Mouse (Mus musculus) cerebellum, adult 9-11 months (tissue): ENCODE results near the gene Fam124a.
"Not testable (repeated sequence)": the region's sequence is repeated elsewhere in the genome, so short reads cannot be mapped to it uniquely, and the experiment has no call there.

Experiments used
- DNase-seq: peaks from one replicate; pipeline ENCODE4 v3.0.0; 2022

Fam124a gene

DNA sequence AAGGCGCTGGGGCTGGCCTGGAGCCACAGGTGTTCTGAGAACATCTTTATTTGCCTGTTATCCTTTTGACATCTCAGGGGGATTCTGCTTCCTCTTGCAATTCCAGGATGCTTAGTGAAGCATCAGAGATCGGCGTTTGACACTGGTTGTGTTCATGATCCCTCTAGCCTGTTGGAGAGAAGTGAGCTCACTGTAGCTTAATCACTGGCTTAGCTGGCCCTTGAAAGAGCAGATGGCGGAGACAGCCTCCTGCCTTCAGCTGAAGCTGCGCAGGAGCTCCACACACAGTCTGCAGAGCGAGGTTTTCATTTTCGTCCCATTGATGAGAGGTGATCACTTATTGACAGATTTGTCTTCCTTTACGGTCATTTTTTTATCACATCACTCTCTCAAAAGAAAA lies 20.3 kb downstream of the Fam124a start:
- peak; percentile 22 for DNase-seq

DNA sequence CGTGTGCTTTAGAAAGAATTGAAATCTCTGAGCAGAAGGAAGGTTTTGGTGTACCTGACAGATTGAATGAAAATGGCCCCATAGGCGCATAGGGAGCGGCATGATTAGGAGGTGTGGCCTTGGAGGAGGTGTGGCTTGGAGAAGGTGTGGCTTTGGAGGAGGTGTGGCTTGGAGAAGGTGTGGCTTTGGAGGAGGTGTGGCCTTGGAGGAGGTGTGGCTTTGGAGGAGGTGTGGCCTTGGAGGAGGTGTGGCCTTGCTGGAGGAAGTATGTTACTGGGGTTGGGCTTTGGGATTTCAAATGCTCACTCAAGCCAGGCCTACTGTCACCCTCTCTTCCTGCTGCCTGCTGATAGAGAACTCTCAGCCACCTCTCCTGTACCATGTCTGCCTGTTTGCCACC lies 25.4 kb downstream of the Fam124a start:
- DNase-seq = no peak

DNA sequence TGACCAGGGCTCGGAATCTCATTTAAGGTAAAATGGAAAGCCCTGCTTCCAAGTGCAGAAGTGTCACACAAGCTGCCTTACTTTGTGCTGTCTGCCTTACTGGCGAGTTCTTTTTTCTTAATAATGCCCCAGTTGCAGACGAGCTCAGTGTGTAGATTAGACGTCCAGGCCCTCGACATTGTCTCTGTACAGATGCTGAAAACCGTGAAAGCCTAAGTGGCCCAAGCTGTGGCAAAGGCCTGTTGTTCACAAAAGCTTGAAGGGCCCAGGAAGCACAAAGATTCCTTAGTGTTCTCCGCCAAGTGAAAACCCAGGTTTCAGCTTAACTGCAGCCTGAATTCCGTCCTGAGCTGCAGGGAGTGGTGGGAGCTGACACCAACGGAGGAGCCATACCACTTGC lies 26.2 kb downstream of the Fam124a start:
- DNase-seq = no peak

DNA sequence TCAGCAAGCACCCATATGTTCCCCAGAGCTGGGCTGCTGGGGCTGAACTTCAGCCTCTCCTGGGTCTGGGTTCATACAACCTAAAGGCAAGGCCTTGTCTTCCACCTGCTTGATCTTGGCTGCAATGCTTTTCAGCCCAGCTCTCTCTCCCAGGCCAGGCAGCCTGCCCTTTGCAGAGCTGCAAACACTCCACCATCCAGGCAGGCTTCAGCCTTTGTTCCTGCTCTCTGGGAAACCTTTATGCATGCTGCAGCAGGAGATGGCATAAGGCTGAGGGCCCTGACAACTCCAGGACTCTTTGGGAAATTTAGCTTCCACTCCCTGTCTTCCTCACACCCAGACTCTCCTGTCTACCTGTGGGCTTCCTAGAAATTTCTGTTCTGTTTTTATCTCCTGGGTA lies 29.1 kb downstream of the Fam124a start:
- DNase-seq = no peak

DNA sequence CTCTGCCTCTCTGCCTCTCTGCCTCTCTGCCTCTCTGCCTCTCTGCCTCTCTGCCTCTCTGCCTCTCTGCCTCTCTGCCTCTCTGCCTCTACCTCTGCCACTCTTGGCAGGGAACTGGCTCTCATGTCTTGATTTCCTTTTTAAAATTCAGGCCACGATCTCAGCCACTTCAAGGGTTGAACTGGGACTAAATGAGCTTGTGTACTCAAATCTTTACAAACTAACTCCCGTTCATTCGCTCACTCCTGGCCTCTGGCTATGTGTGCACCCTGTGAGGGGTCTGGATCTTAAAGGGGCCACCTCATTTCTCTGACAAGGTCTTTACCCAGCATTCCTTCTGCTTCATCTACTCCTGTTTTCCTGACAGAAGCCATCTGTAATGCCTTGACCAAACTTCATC lies 29.8 kb downstream of the Fam124a start:
- no peak for DNase-seq

DNA sequence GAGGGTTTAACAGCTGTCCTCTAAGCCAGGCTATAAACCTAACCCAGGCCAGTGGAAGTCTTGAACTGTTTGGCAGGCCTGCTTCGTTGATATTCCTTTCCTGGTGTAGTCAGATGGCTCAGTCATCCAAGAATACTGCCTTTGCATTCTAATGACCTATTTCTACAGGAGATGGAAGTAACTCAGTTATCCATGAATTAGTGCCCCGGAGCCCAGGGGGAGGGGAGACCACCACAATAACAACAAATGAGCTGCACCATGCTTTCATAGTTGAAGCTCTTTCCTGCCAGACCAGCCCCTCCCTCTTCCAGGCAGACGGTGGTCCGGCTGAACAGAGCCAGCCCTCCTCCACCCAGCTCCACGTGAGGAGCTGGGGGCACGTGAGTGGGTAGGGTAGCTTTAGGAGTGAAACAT lies 44.6 kb downstream of the Fam124a start:
- no peak for DNase-seq

DNA sequence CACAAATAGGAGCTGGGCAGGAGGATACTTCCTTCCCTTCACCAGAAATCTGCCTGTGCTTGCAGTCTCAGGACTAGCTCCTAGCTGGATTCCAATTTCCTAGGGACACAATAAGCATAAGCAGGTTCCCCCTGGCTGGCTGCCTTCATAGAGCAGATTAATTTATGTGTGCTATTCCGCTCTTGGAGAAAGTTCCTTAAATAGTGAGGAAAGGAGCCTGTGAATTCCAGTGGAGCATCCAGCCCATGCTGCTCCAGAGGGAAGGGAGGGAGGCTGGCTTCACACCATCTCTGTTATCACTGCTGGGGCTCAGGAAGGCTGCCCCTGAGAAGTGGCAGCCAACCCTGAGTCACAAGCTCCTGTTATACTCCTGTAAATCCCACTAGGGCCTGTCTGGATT lies 46.7 kb downstream of the Fam124a start:
- DNase-seq = no peak

DNA sequence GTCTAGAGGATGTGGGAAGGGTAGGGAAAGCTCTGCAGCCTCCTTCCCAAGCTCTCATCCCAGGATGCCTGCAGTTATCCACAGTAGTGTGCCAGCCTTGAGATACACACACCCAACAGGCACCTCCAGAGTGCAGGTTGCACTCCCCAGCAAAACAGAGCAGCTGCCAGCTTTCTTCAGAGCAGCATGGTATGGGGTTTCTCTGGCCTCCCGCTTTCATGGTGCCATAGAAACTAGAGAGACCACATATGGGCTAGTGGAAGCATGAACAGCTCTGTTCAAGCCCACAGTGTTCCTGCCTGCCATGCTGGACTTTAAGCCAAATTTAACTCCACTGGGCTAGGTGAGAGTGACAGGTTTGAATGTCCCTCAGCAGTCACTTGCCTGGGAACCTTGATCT lies 47.3 kb downstream of the Fam124a start:
- DNase-seq = peak; percentile 11

DNA sequence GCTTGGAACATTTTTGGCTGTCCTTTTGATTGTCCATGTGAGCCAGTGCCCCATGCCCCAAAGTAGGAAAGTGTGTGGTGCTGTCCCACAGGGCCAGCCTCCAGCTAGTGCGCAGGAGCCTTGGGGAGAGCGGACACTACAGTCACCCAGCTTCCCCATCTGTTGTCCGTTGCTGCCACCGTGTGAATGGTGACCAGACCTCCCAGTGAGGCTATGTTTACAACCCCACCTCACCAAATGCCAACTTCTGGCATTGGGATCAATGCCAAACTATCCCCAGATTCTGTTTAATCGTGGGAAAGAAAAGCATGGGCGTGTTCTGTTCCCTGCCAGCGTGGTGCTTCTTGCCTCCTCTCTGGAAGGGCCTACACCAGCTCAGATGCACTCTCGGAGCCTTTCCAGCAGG lies 52.3 kb downstream of the Fam124a start:
- DNase-seq = peak; percentile 33

DNA sequence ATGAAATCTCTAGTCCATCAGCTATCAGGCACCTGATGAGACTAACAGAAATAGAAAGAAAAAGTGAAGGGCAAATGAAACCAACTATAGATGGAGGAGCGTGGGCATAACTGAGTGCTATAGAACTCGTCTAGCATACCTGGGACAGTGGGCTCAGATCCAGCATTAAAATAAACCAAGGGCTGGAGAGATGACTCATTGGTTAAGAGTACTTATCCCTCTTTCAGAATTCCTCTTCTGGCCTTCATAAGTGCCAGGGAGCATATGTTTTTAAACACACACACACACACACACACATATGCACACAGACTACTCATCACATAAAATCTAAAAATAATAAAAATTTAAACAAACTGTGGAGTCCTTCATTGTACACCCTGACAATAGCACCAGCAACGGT lies 54.4 kb downstream of the Fam124a start:
- no peak for DNase-seq

DNA sequence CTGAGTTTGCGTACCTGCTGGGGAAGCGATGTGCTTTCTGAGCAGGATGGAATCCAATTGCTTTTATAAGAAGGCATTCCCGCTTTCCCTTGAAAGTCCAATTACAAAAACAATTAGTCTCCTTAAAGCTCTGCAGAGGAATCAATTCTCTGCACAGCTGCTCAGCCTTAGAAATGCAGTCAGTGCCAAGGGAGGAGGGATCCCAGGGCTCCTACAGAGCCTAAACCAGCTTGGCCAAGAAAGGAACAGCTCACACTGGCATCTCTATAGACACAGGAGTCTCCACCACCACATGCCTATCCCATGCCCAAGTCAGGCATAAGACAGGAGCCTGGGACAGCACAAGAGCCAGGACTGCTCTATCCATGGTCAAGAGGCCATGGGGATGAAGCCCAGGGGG lies 66.9 kb downstream of the Fam124a start:
- no peak for DNase-seq

DNA sequence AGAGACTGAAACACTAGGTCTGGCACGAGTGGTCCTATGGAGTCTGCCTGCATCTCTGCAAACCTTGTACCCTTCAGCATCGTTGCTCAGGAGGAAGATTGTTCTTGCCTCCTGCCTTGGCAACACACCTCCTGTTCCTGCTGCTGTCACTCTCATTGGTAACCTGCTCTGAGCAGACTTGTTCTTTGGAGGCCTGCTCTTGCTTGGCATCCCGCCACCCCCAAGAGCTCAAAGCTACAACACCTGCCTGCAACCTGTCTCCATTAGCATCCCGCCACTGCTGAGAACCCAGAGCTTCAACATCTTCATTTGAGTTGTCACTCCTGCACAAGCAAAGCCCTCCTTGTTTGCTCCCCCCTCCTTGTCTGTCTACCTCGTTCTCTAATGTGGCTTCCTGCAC lies 72.4 kb downstream of the Fam124a start:
- DNase-seq = peak; percentile 91

DNA sequence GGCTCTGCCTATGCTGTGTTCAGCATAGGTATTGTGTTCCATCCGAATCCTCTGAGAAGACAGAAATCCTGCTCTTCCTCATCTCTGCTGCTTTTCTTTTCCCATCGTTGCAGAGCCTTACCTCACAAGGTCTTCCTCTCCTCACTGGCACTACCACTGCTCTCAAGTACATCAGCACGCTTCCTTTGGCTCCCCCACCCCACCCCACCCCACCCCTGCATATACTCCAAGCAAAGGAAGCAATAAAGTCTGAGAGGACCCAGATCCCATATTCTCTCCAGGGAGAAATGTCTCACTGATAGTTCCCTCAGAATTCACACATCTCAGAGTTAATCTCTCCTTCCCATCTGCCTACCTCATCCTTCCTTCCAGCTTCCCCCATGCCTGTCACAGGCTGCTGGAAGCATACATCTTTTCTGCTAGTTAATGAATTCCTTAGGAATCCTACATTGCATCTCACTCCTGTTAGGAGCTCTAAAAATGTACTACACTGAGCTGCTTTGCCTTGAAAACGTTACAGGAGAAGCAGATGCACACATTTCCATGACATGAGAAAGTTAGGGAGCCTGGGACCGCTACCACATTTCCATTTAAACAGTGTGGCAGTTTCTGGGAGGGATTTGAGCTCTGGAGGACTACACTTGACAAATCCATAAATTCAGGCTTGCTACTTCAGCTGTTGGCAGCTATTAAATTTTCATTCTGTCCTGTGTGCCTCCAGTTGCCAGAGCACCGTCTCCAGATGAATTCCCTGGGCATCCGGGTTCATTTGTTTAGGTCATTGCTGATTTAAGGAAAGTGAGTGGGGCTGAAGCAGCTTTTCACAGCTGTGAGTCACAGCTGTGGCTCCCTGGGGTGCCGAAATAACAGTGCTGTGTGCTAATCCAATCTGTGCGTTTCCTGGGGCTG lies 82.2 kb downstream of the Fam124a start:
- DNase-seq = no peak

DNA sequence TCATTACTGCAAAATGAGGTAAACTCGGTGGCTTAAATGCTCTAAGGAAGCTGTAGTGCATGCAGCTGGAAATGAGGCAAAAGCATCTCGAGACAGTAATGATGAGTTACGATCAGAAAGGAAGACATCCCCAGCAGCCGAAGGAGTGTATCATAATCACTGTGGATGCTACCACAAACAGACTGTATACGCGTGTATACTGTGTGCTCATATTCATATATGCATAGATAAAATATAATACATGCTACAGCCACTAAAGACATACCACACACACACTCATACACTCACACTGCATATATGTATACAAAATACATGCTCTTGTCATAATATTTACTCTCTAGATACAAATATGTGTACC lies 82.8 kb downstream of the Fam124a start:
- DNase-seq = no peak

DNA sequence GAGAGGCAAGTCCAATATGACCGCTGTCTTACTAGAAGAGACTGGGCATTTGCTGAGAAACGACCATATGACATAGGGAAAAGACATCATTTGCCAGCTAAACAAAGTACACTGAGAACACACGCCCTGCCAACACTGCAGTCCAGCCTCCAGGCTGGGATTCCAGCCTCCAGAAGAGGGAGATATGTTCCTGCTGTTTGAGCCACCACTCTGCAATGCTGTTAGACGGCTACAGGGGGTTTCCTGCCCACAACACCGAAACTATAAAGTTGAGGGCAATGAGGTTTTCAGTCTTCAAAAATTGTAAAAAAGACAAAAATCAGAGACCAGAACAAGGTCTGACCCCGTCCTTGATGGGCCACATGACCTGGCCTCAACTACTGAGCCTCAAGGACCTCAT lies 83.6 kb downstream of the Fam124a start:
- DNase-seq = no peak

DNA sequence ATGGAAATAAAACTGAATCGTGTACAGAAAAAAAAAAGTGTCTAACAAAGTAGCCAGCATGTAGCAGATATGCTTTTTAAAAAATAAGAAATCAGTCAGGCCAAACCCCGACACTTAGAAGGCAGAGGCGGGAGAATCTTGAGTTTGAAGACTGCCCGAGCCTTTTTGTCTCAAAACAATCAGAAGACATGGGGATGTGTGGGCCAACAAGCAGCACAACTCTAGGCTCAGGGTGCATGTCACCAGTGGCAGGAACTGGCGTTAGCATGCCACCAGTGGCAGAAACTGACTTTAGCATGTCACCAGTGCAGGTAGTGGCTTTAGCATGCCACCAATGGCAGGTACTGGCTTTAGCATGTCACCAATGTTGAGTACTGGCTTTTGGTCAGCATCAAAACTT lies 84.0 kb downstream of the Fam124a start:
- DNase-seq = no peak

DNA sequence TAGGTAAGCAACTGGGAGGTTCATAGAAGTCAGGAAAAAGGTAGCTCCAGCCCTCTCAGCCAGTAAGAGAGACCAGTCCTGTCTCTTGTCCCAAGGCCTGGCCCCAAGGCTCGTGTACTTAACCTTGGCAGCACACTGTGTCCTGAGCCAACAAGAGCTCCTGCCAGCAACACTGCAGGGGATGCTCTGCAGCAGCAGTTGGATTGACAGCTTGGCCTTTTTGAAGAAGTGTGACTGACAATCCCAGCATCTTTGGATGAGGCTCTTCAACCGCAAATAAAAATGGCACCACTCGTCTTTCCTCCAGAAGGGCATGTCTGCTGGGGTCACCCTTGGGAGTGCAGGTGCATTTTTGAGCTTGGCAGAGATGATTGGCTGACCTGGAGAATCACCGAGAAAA lies 84.9 kb downstream of the Fam124a start:
- DNase-seq = no peak

DNA sequence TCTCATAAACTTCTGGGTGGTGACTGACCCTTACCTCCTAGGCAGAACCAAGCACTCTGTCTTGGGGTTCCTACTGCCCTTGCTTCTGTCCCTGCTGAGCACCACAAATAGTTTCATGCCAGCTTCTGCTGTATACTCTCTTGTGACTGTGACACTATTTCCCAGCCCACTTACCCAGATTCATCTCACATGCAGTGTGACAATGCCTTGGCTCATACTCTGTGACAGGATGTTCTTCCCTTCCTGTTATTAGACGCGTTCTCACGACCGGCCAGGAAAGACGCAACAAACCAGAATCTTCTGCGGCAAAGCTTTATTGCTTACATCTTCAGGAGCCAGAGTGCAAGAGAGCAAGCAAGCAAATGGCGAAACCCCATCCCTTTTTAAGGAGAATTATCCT lies 86.8 kb downstream of the Fam124a start:
- DNase-seq = not testable (repeated sequence)

DNA sequence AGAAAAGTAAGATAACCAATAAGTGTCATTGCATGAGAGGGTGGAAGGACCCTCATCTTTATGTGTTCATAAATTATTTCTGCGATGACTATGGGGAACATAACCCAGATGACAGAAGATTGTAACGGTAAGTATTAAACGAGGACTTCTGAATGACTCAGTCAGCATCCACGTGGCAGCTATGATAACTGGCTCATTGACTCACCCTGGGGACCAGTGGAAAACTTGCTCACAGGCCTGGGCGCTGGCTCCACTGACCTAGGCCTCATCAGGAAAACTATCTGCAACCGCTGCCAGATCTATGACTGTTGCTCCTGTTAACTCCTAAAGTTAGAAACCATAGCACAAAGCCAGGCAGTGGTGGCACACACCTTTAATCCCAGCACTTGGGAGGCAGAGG lies 92.9 kb downstream of the Fam124a start:
- no peak for DNase-seq

DNA sequence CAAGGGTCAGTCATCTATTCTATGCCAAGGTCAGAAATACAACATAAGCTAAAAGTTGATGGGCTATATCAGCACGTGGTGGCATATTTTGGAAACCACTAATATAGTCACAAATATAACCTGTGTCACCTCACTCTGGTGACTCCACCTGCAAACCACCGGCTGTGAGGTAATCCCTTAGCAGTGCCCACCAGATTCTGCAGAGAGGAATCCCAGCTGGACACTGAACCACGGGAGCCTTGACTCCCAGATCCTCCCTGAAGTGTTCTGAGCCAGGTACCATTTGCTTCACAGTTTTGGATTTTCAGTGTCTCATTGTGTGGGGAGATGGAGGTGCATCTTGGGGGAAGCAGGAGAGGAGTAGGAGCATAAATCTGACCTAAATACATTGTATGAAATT lies 94.8 kb downstream of the Fam124a start:
- DNase-seq = no peak

DNA sequence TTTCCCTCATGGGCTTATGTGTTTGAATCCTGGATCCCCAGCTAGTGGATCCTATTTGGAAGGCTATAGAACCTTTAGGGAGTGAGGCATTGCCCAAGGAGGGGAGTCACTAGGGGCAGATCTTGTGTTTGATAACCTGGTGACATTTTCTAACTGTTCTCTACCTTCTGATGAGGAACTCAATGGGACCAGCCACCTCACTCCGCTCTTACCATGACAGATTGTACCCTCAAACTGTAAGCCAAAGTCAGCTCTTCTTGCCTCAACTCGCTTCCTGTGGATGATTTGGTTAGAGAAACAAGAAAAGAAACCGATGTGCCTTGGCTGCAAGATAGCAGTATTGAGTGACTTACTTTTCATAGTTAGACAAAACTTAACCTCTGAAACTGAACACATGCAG lies 96.2 kb downstream of the Fam124a start:
- DNase-seq = no peak

DNA sequence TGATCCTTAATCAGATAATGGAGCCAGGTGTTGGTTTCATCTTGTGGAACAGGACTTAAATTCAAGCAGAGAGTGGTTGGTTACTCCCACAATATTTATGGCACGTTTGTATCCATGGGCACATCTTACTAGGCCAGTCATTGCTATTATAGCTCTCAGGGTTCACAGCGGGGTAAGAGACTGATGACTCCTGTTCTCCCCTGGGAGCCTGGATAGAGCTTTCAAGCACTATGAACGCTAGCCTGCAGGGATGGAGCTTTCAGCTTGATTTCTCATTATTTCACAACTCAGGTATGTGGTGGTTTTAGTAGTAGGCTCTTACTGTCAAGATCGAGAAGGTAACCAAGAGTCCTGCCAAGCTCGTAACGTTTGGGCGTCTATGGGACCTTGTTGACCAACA lies 100.5 kb downstream of the Fam124a start:
- no peak for DNase-seq

DNA sequence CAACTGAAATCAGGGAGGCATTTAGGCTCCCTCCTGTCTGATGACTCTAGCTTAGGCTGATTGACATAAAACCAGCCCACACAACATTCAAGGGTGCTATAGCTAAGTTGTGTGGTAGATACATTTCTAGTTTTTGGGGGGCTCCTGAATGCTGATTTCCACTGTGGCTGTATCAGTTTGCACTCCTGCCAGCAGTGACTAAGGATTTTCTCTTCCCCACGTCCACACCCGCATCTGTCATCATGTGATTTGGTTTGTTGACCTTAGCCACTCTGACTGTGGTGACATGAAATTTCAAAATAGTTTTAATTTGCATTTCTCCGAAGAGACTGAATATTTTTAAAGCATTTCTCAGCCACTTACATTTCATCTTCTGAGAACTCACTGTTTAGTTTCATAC lies 101.9 kb downstream of the Fam124a start:
- DNase-seq = no peak
